Mouse (Mus musculus): ENCODE data around the gene Zfp780b.
"Not testable (repeated sequence)": the region's sequence is repeated elsewhere in the genome, so short reads cannot be mapped to it uniquely, and the experiment has no call there.

The Zfp780b gene

GRCm38 (mm10) chr7:27978683-27979528, at the start of gene Zfp780b:
Gene Zfp780b, minus strand, starts transcription at chr7:27979171.
- peak; percentile 77 for DNase-seq

- DNase-seq = no peak
These were observed 35.5 kb upstream of the Zfp780b start for GRCm38 (mm10) chr7:28014445-28014810.

GRCm38 (mm10) chr7:28013549-28014444, 34.8 kb upstream of the Zfp780b start, which contains the start of gene Zfp850:
Gene Zfp850, minus strand, starts transcription at chr7:28014115.
- peak; percentile 69 for DNase-seq

- no peak for DNase-seq
These were observed 31.3 kb upstream of the Zfp780b start for GRCm38 (mm10) chr7:28010271-28010670.

GRCm38 (mm10) chr7:27982197-27982596, 3.2 kb upstream of the Zfp780b start:
- DNase-seq = no peak

GRCm38 (mm10) chr7:27949451-27949850, 29.5 kb downstream of the Zfp780b start:
- not testable (repeated sequence) for DNase-seq

- DNase-seq = peak; percentile 30
These were observed 37.1 kb downstream of the Zfp780b start for GRCm38 (mm10) chr7:27941869-27942268.

- DNase-seq = not testable (repeated sequence)
These were observed 45.2 kb downstream of the Zfp780b start for GRCm38 (mm10) chr7:27933800-27934158.

GRCm38 (mm10) chr7:27933050-27933799, 45.7 kb downstream of the Zfp780b start:
- DNase-seq = peak; percentile 3

GRCm38 (mm10) chr7:27928818-27929695, 49.9 kb downstream of the Zfp780b start, which contains the start of gene Zfp974:
Gene Zfp974, minus strand, starts transcription at chr7:27929460.
- peak; percentile 59 for DNase-seq

GRCm38 (mm10) chr7:27927041-27927440, 51.9 kb downstream of the Zfp780b start:
- not testable (repeated sequence) for DNase-seq

- not testable (repeated sequence) for DNase-seq
These were observed 68.0 kb downstream of the Zfp780b start for GRCm38 (mm10) chr7:27910952-27911351.

Data from kidney, adult 9 months (tissue).